Mouse (Mus musculus) gastrocnemius, postnatal 14 days (tissue): ENCODE measurements around the gene Efna4. TPM values are rescaled to one million over a fixed set of nuclear protein-coding genes. Genes with fewer than 3 reads are reported as not detected.
A peak's percentile ranks its signal among the peaks of the same experiment; 100 is the strongest.

Experiments used
- DNase-seq: peaks from one replicate; pipeline ENCODE4 v3.0.0; 2021; ENCODE audit warnings: mixed read lengths
- intact Hi-C: fragments of 180-260 bp; cut with DNase I; formaldehyde crosslinking; loops from one replicate; pipeline ENCODE4 v1.15.1; 2025; ENCODE audit warnings: low total_unique reads
- total RNA-seq, 2 experiments: library from RNA; stranded (reverse); gene quantifications; 2 replicates each; pipeline ENCODE4 v1.2.3; 2021

Efna4 gene
- total RNA-seq, 2 experiments from 2014 or later: 0.42 to 0.80 TPM

DNA sequence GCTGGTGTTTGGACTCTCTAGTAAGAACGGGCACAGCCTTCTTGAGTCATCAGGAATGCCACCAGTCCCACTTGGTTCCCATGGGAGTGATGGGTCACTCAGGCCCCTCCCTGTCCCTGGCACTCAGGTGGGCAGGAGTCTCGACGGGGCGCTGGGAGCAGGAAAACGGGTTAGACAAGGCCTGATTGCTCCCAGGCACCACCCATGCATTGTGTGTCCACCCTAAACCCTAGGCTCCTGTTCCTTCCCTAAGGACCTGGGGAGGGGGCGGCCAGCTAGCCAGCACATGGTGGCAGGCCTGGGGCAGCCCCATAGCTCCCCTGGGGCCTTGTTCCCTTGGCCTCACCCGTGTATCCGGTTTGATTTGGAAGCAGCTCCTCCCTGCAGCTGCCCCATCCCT lies 19.5 kb downstream of the Efna4 start:
- intact Hi-C loops: loop anchor here (5.0 to 10.0 kb wide), 2 partner anchors 39 to 166 kb away; no protein-coding TSS in a partner anchor
- DNase-seq: no peak

DNA sequence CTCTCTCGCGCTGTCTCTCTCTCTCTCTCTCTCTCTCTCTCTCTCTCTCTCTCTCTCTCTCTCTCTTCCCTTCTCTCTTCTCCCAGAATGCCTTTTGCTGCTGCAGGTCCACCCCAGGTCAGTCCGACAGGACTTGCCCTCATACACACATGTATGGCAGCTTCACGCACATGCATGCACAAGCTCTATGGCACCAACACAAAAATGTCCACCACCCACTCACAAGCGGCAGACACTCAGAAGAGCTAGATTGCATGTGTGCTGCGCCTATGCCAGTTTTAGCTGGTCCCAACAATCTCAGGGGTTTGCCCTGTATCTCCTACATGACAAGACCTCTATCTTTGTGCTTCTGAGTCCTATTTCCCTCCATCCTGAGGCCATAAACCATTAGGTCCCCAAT lies 20.6 kb downstream of the Efna4 start:
- intact Hi-C loops: loop anchor here (5.0 to 10.0 kb wide), 2 partner anchors 40 to 168 kb away; no protein-coding TSS in a partner anchor
- DNase-seq: no peak

DNA sequence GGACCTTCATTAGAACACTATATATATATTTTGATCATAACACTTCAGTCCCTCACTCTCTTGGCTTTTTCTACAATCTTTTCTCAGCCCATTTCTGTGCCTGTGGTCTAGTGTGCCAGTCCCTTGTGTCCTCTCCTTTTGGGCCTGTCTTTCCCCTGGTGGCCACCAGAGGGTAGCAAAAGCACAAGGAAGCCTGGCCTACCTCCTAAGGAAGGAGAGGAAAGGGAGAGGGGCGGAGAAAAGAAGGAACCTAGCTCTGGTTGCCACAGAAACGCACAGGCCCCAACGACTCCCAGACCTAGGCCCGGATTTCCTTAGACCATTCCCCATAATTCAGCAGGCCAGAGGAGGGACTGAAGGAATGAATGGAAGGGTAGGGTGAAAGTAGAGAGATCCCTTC lies 21.0 kb downstream of the Efna4 start:
- intact Hi-C loops: loop anchor here (5.0 to 10.0 kb wide), 2 partner anchors 40 to 168 kb away; no protein-coding TSS in a partner anchor
- peak; percentile 79 for DNase-seq

DNA sequence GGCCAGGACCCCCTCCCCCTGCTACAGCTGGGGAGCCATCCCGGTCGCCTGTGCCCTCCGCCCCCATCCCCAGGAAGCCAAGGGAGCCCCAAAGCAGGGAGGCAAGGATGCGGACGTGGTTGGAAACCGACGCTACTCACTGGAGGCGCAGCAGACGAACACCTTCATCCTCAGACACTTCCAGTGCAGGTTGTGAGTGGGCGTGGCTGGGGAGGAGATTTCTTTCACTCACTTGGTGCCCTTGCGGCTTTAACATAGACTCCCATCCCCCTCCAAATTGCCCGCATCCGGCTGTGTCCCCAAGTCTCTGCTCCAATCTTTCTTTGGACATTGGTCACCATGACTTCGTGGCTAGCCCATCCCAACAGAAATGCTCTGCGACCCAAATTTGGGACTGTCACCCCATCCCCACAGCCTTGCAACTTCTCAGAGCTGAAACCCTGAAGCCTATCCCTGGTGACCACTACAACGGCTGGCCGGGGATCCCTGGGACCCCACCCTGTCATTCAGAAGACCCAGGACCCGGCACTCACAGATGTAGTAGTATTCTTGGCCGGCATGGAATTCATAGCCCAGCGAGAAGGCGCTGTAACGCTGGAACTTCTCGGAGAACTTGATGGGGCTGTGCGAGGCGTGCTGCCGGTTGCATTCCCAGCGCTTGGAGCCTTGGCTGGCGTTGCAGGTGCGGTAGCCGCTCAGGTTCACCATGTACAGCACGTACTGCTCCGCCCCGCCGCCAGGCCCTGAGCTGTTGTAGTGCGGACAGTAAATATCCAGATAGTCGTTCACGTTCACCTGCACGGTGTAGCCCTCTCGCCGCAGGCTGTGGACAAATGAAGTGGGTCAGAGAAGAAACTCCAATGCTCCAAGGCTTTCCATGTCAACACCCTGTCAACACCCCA lies 21.6 kb downstream of the Efna4 start:
- intact Hi-C loops: loop anchor here (5.0 to 10.0 kb wide), 2 partner anchors 41 to 169 kb away; no protein-coding TSS in a partner anchor
- DNase-seq: no peak

DNA sequence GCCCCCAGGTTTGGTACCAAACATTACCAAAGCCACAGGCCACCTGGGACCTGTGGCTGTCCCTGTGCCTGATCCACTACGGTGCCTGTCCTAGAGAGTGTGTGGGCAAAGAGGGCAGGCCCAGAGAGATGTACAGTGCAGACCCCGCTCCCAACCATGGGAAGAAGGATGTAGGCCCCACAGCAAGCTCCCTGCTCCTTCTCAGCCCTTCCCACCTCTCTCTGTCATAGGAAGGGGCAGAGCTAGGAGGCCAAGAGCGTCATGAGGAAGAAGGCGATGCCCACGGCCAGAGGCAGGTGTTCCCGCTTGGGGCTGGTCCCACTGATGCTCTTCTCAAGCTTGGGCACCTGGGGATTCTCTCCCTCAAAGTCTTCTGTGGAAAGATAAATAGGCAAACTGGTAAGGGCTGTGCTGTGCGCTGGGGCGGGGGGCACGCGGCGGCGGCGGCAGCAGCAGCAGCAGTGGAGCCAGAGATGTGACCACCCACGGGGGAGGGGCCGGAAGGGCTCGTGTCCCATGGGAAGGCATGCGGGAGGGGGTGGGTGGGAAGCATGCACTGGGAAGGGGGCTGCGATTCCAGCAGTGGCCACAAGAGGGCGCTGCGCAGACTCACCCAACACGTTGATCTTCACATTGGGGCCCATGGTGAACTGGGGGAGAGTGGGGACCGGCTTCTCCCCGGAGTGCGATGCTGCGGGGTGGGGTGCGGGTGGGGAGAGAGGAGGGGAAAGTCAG lies 22.5 kb downstream of the Efna4 start:
- peak; percentile 84 for DNase-seq
- intact Hi-C loops: loop anchor here (5.0 to 10.0 kb wide), 2 partner anchors 42 to 169 kb away; no protein-coding TSS in a partner anchor

DNA sequence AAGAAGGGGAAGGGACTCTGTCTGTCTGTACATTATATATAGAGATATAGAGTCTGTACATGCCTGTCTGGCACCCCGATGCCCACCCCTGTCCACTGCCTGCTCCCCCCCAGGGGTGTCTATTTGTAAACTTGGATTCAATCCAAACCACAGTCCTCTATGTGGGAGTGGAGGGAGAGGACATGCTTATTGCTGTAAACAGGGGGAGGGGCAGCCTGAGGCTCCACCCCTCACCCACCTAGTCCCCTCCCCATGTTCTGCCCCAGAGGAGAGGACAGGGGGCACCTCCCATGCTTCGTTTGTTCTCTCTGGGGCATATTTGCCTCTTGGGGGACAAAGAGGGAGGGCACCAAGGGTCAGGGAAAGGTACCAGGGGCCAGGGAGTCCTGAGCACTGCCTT lies 23.0 kb downstream of the Efna4 start:
- intact Hi-C loops: loop anchor here (5.0 to 10.0 kb wide), 2 partner anchors 43 to 170 kb away; no protein-coding TSS in a partner anchor
- no peak for DNase-seq

DNA sequence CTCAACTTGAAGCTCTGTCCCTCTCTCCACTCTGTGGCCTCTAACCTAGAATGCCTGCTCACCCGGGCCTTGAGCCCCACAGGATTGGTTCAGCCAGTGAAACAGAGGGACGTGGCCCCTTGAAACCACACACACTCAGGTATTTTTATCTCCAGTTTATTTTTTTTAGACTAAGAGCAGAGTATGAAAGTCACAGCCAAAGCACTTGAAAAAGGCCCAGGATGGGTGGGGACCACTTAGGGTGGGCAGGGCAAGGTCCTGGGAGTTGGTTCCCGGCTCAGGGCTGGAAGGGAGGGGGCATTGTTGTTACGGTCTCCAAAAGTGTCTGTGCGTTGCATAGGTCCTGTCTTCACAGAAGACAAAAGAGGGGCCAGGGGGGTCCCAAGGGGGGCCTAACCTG lies 23.5 kb downstream of the Efna4 start:
- DNase-seq: no peak
- intact Hi-C loops: loop anchor here (10.0 kb wide), 1 partner anchor 170 kb away; no protein-coding TSS in a partner anchor

DNA sequence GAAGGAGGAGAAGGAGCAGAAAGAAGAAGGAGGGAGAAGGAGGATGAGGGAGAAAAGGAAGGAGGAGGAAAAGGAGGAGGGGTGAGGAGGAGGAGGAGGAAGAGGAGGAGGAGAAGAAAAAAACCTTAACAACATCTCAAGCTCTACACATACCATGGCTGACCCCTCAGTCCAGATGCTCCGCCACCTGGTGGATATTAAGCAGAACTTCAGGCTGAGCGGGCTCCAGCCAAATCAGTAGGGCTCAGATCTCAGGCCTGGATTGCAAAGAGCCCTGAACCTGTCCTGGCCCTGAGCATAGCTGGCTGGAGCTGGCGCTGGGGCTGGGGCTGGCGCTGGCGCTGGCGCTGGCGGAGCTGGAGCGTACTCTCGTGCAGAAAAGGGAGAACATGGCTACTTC lies 29.7 kb downstream of the Efna4 start:
- intact Hi-C loops: no loop called here
- peak; percentile 68 for DNase-seq

DNA sequence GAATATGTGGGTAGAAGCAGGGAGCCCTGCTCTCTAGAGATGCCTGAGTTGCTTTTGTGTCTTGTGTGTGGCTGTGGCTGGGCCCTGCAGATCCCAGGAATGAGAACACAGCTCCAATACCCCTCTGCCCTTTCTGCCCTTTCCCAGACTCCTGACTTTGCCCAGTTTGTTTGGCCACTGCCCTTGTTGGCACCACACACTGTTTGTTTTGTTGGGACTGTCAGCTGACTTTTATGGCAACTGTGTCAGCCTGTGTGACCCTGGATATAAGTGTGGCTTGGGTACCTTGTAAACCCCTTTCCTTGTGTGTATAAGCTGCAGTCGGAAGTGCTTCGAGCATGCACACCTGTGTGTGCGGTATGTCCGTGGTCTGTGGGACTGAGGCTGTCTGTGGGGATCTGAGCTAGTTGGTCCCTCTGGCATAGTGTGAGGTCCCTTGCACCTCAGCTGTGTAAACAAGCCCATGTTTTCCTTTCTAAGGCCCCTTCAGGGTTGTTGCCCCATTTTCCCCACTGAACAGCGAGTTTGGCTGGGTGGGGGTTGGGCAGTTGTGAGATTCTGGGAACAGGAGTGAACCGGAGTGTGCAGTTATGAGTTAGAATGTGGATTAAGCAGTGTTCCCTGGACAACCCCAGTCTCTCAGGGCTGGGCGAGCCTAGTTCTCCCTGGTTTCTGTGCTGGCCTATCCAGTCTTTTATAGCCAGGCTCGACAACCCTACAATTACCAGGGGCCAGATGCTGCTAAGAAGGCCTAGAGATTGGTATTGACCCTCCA lies 32.1 kb downstream of the Efna4 start:
- DNase-seq: no peak
- intact Hi-C loops: no loop called here

DNA sequence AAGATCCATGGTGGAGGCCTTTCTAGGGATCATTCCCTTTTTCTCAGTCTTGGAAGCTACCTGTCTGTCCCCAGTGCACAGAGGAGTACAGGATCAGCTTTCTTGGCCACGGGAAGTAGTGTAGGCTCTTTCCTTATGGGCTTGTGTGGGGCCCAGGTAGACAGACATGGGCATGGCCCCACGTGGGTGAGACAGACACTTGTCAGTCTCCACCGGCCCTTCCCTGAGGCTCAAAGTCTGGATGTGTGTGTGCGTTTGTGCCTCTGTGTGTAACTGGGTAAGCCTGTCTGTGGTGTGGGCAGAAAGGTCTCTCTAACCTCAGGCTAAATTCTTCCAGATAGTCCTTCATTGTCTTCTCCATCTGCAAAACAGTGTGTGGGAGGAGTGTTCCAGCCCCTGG lies 32.7 kb downstream of the Efna4 start:
- intact Hi-C loops: no loop called here
- DNase-seq: no peak

DNA sequence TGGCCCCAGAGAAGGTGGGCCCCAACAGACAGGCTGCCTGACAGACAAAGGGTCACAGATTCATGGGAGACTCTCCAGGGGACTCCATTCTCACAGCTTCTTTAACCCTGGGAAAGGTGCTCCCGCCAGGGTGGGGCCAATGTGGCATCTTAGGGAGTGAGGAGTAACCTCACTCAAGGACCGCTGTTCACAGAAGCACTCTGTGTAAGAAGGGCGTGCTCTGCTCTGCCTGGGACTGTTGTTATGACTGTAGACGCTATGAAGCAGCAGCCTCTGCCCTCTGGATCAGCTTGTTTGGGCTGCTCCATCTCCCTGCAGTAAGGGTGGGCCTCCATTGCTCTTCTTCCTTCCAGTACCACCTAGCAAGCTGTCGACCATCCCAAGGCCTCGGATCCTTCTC lies 33.4 kb downstream of the Efna4 start:
- intact Hi-C loops: loop anchor here (5.0 kb wide), 1 partner anchor 57 kb away; the partner anchor contains the start of genes Krtcap2 and Trim46
- DNase-seq: no peak

DNA sequence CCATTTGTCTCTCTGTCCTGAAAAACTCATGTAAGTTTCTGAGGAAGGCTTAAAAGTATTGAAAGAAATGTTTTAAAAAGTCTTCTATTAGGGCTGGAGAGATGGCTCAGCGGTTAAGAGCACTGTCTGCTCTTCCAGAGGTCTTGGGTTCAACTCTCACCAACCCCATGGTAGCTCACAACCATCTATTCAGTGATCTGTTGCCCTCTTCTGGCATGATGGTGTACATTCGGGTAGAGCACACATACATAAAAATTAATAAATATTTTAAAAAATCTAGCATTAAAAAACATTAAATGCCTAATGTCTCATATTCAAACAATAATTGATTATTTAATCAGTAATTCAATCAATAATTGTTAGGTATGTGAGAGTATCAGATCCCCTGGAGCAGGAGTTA lies 37.3 kb downstream of the Efna4 start:
- DNase-seq: no peak

DNA sequence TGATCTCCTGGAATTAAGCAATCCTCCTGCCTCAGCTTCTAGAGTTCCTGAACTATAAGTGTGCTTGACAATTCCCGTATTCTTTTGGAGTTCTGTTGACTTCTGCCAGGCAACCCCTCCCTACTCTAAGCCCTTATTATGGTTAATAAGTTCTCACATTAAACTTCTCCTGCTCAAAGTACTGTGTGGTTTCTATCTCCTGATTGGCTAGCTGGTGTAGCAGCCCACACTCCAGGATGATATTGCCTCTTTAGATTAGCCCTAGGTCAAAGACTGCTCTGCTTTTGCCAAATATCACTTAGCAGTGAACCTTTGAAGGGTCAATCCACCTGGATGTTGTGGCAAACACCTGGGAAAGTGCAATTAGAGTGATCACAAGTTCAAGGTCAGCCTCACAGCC lies 37.8 kb downstream of the Efna4 start:
- intact Hi-C loops: loop anchor here (5.0 kb wide), 1 partner anchor 53 kb away; the partner anchor contains the start of genes Krtcap2 and Trim46
- no peak for DNase-seq

More for the DNA sequence above, 37.3 kb downstream of the Efna4 start:
- intact Hi-C loops: loop anchor here (5.0 kb wide), 1 partner anchor 53 kb away; the partner anchor contains the start of genes Krtcap2 and Trim46

DNA sequence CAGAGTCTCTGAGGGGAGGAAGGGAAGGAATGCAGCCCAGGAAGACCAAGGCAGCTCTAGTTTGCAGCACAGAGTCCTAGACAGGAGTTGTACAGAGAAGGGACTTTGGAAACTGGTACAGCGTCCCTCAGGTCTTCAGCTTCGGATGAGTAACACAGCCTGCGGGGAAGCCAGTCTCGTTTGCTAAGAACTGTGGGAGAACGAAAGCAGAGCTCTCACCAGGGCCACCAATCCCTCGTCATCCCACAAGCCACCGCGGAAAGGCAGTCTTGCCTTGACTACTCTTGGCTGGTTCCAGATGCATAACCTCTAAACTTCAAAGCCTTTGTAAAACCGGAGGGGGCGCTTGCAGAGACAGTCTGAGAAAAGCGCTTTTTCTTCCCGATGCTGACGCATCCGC lies 38.3 kb downstream of the Efna4 start:
- DNase-seq: no peak
- intact Hi-C loops: no loop called here

DNA sequence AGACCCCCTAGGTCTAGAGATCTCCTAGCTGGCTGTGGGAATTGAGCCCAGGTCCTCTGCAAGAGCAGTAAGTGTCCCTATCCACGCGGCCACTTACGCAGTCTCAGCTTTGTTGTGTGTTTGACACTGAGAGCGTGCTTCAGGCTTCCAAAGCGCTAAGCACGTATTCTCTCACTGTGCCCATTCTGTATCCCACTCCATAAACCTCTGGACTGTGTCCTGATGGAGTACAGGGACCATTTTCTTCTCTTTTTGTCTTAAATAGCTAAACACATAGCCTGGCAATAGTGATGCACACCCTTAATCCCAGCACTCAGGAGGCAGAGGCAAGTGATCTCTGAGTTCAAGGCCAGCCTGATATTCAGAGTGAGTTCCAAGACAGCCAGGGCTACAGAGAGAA lies 38.9 kb downstream of the Efna4 start:
- intact Hi-C loops: no loop called here
- no peak for DNase-seq

DNA sequence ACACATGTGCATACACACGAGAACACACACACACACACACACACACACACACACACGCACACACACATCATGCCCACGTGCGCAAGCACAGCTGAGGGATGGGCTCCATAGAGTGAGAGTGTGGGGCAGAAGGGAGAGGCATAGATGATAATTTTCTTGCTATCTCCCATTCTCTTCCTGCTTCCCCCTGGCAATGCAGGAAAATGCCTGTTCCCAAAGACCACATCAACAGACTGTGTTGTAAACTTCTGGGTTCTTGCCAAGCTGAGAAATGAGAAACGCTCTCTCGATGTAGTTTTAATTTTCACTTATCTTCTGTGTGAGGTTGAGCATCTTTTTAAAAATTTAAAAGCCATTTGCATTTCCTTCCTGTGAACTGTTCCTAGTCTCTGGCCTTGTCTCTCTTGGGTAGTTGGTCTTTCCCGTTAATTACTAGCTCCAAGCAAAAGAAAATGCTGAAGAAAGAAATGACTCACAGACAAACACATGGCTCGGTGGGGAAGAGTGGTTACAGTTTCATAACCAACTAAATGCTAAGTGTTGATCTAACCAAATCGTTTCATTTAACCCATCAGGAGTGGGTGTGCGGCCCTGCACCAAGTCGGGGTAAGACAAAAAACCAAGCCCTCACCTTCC lies 40.9 kb downstream of the Efna4 start:
- no peak for DNase-seq
- intact Hi-C loops: no loop called here

DNA sequence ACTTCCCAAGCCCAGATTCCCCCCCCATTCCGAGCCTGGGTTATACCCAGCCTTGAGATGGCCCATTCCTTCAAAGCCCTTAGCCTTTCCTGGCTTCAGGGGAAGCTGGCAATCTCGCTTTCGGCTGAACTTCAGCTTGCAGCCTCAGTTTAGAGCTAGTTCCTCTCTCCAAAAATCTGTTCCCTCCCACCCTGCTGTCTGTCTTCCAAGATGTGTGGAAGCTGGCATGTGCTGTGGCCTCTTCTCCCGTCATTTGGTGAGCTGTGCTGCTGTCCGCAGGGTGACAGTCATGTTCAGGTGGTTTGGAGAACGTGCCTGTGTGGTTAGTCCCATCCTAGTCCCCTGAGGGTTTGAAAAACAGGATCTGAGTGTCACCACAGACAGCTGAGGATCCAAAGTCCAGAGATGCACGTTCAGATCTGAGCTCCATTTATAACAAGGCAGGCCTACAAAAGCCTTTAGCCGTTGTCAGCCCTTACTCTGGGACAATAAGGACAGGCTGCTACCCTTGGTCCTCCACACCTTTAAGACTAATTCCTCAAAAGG lies 42.1 kb downstream of the Efna4 start:
- no peak for DNase-seq
- intact Hi-C loops: no loop called here

DNA sequence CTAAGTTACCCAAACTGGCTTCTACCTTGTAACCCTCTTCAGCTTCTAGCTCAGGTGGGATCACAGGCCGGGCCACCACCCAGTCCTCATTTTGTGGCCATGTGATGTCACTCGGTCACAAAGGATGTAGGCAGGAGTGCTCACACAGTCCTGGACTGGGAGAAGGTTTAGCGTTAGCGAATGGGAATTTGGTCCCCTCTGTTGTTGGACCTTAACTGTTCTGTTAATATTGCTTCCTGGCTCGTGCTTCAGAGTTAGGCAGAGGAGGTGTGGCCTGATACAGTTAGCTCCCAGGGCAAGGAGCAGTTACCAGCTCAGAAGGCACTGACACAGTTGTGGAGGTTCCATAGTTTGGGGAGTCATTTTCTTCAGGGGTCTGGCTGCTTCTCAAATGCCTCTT lies 43.6 kb downstream of the Efna4 start:
- DNase-seq: no peak
- intact Hi-C loops: no loop called here
